Mouse (Mus musculus) lung, adult 2 months (tissue): ENCODE measurements around the gene Aven. TPM values are rescaled to one million over a fixed set of nuclear protein-coding genes. Genes with fewer than 3 reads are reported as not detected.

ENCODE experiments used
- DNase-seq: peaks from one replicate; pipeline ENCODE4 v3.0.0; 2022
- H3K4me1 ChIP-seq: fragments of 200-500 bp; 2 replicates; pipeline ENCODE4 v1.6.1; 2011; ENCODE audit warnings: low read length; ENCODE audit not compliant: control insufficient read depth, insufficient read depth
- H3K4me3 ChIP-seq: fragments of 200-500 bp; replicated peaks from 2 replicates; pipeline ENCODE3; 2011; ENCODE audit warnings: low read depth, mild to moderate bottlenecking, control low read depth, low read length; ENCODE audit errors: extremely low read depth
- CTCF ChIP-seq: fragments of 200-500 bp; IDR thresholded peaks from 2 replicates; pipeline ENCODE4 v1.5.1; 2011; ENCODE audit warnings: mild to moderate bottlenecking, low read length, control low read depth; ENCODE audit not compliant: insufficient read depth
- POLR2A ChIP-seq: fragments of 200-500 bp; IDR thresholded peaks from 2 replicates; pipeline ENCODE4 v1.6.1; 2011; ENCODE audit warnings: low read depth, mild to moderate bottlenecking, control low read depth, low read length, borderline replicate concordance; ENCODE audit errors: extremely low read depth
- WGBS: fragments of 180-500 bp; shearing (Covaris S2); methylation state at CpG from one replicate; pipeline ENCODE4 v1.1.7; 2018; 5-methylcytosine and 5-hydroxymethylcytosine counted together
- polyA plus RNA-seq: library from polyadenylated mRNA; depleted of rRNA; stranded (reverse); fragments of >200 nt; gene quantifications from 2 replicates; pipeline ENCODE4 v1.2.3, GENCODE M21; 2012

Gene Aven
- polyA plus RNA-seq, 1 experiment: 2.5 TPM

GRCm38 (mm10) chr2:112532812-112533496 lies 40.2 kb downstream of the Aven start:
- no peak for DNase-seq
- no peak for TF ChIP-seq CTCF
- TF ChIP-seq POLR2A: no peak
- H3K4me1 ChIP-seq: no peaks in the 10 kb centered on the region
- WGBS: 71% methylated on average over 10 of the region's 10 CpGs
- no peak overlapping the region for H3K4me3 ChIP-seq

- TF ChIP-seq POLR2A (no peak), CTCF (no peak)
- WGBS: 66% methylated on average over 14 of the region's 14 CpGs
- Histone ChIP-seq H3K4me1 (no peaks in the 10 kb centered on the region), H3K4me3 (no peak overlapping the region)
- no peak for DNase-seq
Observed at GRCm38 (mm10) chr2:112534677-112535222, 42.0 kb downstream of the Aven start.

- TF ChIP-seq POLR2A: no peak
- TF ChIP-seq CTCF: no peak
- 100% methylated on average over 1 of the region's 1 CpGs for WGBS
- Histone ChIP-seq H3K4me3 (no peak overlapping the region), H3K4me1 (no peaks in the 10 kb centered on the region)
- no peak for DNase-seq
Observed at GRCm38 (mm10) chr2:112538783-112539182, 46.0 kb downstream of the Aven start.

- no peak overlapping the region for H3K4me3 ChIP-seq
- WGBS: 88% methylated on average over 5 of the region's 5 CpGs
- no peaks in the 10 kb centered on the region for H3K4me1 ChIP-seq
- TF ChIP-seq CTCF (no peak), POLR2A (no peak)
- DNase-seq: no peak
Observed at GRCm38 (mm10) chr2:112541695-112542285, 49.0 kb downstream of the Aven start.

GRCm38 (mm10) chr2:112556527-112556926 lies 63.8 kb downstream of the Aven start:
- WGBS: 90% methylated on average over 10 of the region's 10 CpGs
- TF ChIP-seq POLR2A (no peak), CTCF (no peak)
- Histone ChIP-seq H3K4me1 (no peaks in the 10 kb centered on the region), H3K4me3 (no peak overlapping the region)
- DNase-seq: no peak

- no peak for DNase-seq
- H3K4me1 ChIP-seq: no peaks in the 10 kb centered on the region
- no peak for TF ChIP-seq CTCF
- TF ChIP-seq POLR2A: no peak
- H3K4me3 ChIP-seq: no peak overlapping the region
Observed at GRCm38 (mm10) chr2:112557453-112557852, 64.7 kb downstream of the Aven start.

GRCm38 (mm10) chr2:112561549-112561948 lies 68.8 kb downstream of the Aven start:
- no peaks in the 10 kb centered on the region for H3K4me1 ChIP-seq
- no peak overlapping the region for H3K4me3 ChIP-seq
- WGBS: 83% methylated on average over 7 of the region's 7 CpGs
- TF ChIP-seq CTCF: no peak
- TF ChIP-seq POLR2A: no peak
- DNase-seq: no peak

GRCm38 (mm10) chr2:112565060-112565459 lies 72.3 kb downstream of the Aven start:
- DNase-seq: no peak
- TF ChIP-seq CTCF: no peak
- TF ChIP-seq POLR2A: no peak
- no peaks in the 10 kb centered on the region for H3K4me1 ChIP-seq
- H3K4me3 ChIP-seq: no peak overlapping the region
- WGBS: 100% methylated on average over 1 of the region's 1 CpGs

GRCm38 (mm10) chr2:112566290-112567085 lies 73.7 kb downstream of the Aven start:
- WGBS: 74% methylated on average over 4 of the region's 4 CpGs
- Histone ChIP-seq H3K4me1 (no peaks in the 10 kb centered on the region), H3K4me3 (no peak overlapping the region)
- no peak for TF ChIP-seq POLR2A
- TF ChIP-seq CTCF: no peak
- DNase-seq: no peak
